Mouse (Mus musculus) Muller cell, postnatal 12 days (primary cell): ENCODE measurements at regions not wholly inside any gene's neighbourhood (a gene's known extent, or its start where the extent isn't known, plus 50 kb on each side); places are given as distances from the start of the nearest gene placed in this dataset.

Experiments used
- DNase-seq: peaks from one replicate; pipeline ENCODE4 v3.0.0-alpha.2; 2015; ENCODE audit errors: inconsistent ontology term

- DNase-seq = no peak
Measured at GRCm38 (mm10) chr12:70753458-70753857, 71.9 kb upstream of the Frmd6 start.

DNA sequence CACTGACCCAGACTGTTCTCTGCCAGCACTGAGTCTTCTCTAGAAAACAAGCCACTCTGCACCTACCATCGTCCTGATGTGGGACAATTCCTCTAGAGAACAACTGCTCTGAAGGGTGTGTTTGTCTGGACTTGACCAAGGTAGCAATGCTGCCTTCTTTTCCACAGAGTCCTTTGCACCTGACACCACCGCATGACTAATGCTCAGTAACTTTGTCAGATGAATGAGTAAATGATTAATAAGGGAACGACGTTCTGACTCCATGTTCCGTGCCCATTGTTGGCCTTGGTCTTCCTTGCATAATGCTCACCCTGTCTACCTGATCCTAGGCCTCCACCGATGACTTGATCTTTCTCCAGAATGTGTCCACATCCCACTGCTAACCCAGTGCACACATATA lies 67.2 kb upstream of the Frmd6 start:
- DNase-seq = no peak

DNA sequence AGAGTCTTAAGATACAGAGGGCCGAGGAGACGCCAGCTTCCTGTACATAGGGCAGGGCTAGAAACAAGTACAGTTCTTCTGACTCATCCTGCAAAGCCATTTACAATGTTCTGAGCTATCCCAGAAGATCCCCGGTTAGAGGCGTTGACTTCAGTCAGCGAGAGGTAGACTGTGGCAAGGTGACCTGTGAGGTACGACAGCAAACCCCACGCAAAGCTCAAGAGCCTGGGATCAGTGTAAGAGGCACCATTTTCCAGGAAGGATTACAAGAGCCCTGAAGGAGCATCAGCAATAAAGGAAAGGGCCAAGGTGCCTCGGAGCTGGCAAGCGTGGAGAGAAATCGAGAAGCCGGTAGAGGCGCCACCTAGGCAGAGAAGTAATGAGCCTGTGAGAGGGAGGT lies 61.8 kb upstream of the Frmd6 start:
- no peak for DNase-seq

DNA sequence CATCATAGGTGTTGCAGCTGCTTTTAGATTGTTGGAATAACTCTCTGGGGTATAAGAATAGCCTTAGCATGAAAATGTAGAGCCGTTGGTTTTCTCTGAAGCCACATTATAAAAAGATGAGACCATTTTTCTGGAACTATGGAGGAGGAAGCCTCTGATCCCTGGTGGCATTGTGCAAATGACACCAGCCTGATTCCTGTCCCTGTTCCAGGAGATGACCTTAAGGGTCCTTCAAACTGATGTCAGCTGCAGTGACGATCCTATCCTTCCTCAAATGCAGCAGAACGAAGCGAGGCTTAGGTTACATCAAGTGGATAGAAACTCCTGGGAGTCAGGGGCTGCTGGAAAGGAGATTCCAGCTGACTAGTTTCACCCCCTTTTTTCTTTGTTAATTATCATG lies 59.0 kb upstream of the Frmd6 start:
- no peak for DNase-seq

GRCm38 (mm10) chr12:70767959-70768358 lies 57.4 kb upstream of the Frmd6 start:
- no peak for DNase-seq

DNA sequence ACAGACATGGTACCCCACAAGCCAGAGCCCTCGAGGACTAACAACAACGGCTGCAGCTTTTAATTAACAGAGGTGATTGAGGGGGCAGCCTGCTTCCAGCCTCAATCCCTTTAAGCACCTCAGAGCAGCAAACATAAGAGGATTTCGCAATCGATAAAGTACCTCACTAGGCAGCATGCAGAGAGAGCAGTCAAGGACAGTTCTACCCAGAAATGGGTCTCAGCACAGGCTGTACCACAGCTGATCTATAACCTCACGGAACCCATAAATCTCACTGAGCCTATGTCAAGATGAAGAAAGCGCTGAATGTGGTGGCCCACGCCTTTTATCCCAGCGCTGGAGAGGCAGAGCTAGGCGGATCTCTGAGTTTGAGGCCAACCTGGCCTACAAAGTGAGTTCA lies 56.6 kb upstream of the Frmd6 start:
- DNase-seq = no peak

GRCm38 (mm10) chr12:70769538-70770176 lies 55.7 kb upstream of the Frmd6 start:
- no peak for DNase-seq

GRCm38 (mm10) chr12:70774006-70774405 lies 51.3 kb upstream of the Frmd6 start:
- no peak for DNase-seq

DNA sequence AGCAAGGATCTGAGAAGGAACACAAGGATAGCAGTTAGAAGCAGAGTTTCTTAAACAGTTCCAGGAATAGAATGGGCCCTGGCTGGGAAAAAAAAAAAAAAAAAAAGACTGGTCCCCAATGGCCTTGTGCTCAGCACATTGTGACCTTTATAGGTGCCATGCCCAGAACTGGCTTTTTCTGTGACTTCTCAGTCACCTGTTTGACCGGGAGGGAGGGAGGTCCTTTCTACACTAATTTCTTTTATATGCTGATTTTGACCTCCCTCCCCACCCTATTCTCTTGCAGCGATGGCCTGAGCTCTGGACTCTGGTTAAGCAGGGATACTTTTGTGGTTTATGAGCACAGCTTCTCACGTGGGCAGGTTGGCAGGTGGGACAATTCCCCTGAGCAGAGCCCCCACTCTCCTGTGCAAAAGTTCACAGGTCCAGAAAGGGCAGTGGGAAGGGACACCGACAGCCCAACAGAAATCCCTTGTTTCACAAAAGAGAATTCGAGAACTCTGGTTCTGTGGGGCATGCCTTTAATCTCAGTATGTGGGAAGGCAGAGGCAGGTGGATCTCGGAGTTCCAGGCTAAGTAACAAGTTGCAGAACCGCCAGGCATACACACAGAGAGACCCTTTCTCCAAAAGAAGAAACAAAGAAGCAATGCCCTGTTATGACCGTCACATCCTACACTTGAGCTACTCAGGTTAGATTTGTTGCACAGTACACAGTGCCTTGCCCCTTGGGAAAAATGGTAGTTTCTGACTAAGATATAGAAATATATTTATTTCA lies 50.3 kb upstream of the Frmd6 start:
- no peak for DNase-seq
